Mouse (Mus musculus) kidney, adult 8-10 months (tissue): ENCODE data around the gene Lsg1.

Source experiments
- DNase-seq, 2 experiments: peaks; one replicate each; pipeline ENCODE4 v3.0.0; 2022

Lsg1 gene

DNA sequence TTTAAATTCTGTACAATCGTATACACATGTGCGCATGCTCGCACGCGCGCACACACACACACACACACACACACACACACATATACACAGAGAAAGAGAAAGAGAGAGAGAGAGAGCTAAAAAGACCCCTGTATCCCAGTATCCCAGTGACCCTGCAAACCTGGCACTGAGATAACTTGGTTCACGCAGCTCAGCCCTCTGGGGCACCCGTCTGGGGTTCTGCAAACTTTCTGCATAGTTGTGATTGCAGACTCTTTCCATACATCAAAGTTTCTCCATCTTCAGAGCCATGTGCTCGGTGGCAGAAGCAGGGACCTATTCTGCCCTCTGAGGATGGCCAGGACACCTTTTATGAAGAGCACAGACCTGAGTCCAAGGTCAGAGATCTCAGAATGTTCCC lies 70.4 kb downstream of the Lsg1 start:
- no peak for DNase-seq

DNA sequence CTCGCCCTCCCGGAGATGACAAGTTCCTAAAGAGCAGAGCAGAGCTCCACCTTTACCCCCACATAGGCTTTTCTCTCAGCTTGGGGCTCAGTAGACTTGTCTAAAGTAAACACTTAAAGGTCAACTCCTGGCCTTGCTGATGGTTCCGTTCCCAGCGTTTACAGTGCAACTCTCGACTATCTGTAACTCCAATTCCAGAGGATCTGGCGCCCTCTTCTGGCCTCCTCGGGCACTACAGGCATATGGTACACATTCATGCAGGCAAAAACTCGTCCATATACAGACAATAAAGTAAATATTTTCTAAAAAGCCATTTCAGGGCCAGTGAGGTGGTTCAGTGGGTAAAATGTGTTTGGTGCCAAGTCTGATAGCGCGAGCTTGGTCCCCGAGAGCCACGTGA lies 72.0 kb downstream of the Lsg1 start:
- peak in 1 of 2 experiments; percentile 49 for DNase-seq

DNA sequence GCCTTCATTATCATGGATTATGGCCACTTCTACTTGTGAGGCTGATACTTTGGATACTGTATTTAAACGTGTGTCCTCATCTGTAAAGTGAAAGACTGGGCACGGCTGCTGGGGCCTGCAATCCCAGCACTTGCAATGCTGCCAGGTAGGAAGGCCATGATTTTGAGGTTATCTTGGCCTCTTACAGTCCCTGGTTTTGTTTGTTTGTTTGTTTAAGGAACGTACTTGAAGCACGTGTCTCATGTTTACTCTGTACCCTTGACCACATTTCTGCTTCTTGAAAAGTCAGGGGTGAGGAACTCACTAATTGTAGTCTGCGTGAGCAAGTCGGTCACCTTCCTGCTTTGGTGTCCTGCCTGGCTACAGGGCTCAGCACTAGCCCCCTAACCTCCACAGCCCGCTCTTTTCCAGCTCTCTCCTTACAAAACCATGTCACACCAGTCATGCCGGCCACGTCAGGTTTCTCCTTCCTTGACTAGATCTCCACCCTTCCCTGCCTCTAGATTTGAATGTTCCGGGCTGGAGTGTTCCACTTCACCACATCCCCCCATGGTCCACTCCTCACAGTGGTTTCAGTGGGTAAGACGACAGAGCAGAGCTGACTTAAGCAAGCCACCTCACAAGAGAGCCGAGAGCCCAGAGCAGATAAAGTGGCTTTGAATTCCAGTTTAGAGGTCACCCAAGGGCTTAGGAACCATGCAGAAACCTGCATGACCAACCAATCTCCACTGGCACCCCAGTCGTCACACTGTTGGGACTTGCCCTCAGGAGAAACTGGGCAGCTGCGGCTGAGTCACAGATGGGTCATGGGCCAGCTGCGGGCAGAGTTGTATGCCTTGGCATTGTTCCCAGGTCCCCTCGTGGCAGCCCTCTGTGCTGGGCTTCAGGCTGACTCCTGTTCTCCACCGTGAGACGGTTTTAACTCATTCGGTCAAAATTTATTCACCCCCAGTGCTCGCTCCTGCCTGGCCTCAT lies 74.1 kb downstream of the Lsg1 start:
- peak; percentile 59 to 84 for DNase-seq

DNA sequence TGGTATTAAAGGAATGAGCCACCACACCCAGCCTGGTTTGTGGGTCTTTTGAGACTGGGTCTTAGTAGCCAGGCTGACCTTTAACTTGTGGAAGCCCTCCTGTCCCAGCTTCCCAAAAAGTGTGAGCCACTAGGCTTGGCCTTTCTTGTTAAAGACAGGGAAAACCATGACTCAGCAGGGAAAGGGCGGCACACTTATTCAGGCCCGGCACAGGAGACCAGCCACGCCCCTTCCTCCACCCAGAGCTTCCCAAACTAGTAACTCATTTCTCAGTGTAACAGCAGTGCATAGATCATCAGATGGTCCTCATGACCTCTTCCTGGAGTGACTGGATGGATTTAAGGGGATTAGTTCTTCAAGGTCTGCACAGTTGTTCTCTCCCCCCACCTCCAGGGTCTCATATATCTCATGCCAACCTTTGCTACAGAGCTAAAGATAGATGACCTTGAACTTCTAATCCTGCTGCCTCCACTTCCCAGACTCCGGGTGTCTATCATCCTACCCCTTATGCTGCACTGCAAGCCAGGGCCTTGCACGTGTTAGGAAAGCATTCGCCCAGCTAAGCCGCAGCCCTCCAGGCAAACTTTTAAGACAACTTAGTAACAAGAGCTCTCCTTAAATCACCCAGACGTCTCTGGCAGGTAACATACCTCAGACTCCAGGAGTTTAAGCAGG lies 74.9 kb downstream of the Lsg1 start:
- peak; percentile 81 to 84 for DNase-seq

DNA sequence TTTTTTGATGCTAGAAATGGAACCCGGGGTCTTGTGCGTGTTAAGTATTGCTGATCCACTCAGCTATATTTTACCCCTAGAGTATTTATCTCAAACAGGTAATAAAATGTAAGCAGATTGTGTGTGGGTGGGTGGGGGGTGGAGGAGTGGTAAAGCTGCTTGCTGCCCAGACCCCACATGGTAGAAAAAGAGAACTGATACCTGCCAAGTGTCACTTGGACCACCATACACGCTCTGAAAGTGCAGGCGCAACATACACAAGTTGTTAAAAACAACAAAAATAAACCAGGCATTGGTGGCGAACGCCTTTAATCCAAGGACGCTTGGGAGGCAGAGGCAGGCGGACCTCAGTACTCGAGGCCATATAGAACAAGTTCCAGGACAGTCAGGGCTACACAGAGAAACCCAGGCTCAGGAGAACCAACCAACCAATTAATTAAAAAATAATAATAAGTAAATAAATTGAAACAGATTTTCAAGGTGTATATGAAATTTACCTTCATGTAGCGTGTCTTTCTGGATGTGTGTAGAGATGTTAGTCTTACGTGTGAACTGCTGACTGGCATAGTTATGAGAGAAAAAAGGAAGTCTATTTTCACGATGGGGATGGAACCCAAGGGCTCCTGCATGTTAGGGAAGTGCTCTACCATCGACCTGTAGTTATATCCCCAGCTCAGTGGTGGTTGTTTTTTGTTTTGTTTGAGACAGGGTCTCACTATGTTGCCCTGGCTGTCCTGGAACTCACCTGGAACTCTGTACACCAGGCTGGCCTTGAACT lies 75.6 kb downstream of the Lsg1 start:
- no peak for DNase-seq

DNA sequence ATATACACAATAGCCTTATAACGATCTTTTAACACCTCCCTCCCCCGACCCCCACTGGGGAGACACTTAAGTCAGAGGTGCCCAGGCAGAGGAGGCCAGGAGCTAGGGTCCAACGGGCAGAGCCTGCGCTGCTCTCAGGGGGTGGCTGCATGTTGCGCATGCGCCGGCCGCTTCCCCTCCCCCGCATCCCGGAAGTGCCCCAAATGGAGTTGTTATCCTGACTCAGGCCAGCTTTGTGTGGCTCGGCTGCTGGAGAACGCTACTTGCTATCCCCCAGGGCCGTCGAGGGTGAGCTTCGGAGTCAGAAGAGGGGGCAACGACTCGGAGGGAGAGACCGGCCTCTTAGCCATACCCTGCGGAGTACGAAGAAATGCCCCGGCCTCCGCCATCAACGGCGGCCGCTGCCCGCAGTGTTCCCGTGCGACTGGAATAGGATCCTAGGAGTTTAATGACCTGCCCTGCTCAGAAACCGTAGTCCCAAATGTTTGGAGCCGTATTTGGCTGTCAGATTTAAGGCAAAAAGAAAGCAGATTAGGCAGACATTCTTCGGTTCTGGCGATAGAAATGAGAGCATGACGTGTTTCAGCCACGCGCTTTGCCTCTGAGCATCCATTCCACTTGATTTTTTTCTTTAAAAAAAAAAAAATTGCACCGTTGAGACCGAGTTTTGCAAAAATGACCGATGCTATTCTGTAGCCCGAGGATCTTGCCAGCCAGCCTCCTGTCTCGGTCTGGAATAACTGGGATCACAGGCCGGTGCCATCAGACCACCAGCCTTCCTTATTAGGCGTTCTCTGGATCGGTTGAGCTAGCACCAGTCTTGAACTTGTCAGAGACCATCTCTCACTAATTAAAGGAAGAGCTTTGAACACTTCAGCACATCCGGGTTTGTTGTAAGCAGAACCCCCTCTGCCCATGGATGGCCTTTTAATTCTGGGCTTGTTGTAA lies 76.6 kb downstream of the Lsg1 start:
- DNase-seq, result peak; percentile 86 to 88
